Mouse (Mus musculus) megakaryocyte, embryonic 14.5 days (primary cell): ENCODE results near the gene Ptpru.

Source experiments
- FLI1 ChIP-seq: IDR thresholded peaks from 2 replicates; pipeline ENCODE4 v1.6.1; 2012; ENCODE audit warnings: low read length, inconsistent platforms, mixed read lengths
- GATA1 ChIP-seq: IDR thresholded peaks from 3 replicates; pipeline ENCODE4 v1.6.1; 2012; ENCODE audit warnings: mixed read lengths, low read length, inconsistent platforms, borderline replicate concordance

GRCm38 (mm10) chr4:131722121-131722841 lies 115.8 kb downstream of the Ptpru start:
- TF ChIP-seq GATA1 (no peak), FLI1 (no peak)
